Mouse (Mus musculus) cerebellum, adult 2 months (tissue): ENCODE results near the gene Hs3st3b1. TPM values are rescaled to one million over a fixed set of nuclear protein-coding genes. Genes with fewer than 3 reads are reported as not detected.

Source experiments
- DNase-seq, 2 experiments: peaks; one replicate each; pipeline ENCODE4 v3.0.0; 2021
- H3K27ac ChIP-seq: fragments of 200-500 bp; 2 replicates; pipeline ENCODE4 v1.5.1; 2012; ENCODE audit warnings: low read length, control low read depth, inconsistent platforms; ENCODE audit not compliant: insufficient read depth
- H3K27me3 ChIP-seq: fragments of 200-500 bp; 2 replicates; pipeline ENCODE4 v1.6.1; 2012; ENCODE audit warnings: inconsistent platforms, mild to moderate bottlenecking, low read length, moderate library complexity; ENCODE audit not compliant: control insufficient read depth, insufficient read depth
- H3K4me1 ChIP-seq: fragments of 200-500 bp; 2 replicates; pipeline ENCODE4 v1.6.1; 2011; ENCODE audit warnings: low read length; ENCODE audit not compliant: control insufficient read depth, insufficient read depth
- H3K4me3 ChIP-seq: fragments of 200-500 bp; replicated peaks from 2 replicates; pipeline ENCODE3; 2011; ENCODE audit warnings: mild to moderate bottlenecking, low read depth, low read length, control low read depth; ENCODE audit not compliant: insufficient read depth
- CTCF ChIP-seq: fragments of 200-500 bp; IDR thresholded peaks from 2 replicates; pipeline ENCODE4 v1.5.1; 2011; ENCODE audit warnings: low read depth, mild to moderate bottlenecking, control low read depth, low read length, moderate library complexity, borderline replicate concordance; ENCODE audit not compliant: insufficient read depth
- POLR2A ChIP-seq: fragments of 200-500 bp; IDR thresholded peaks from 2 replicates; pipeline ENCODE4 v1.6.1; 2011; ENCODE audit warnings: low read length, control low read depth, borderline replicate concordance; ENCODE audit not compliant: insufficient read depth
- WGBS: fragments of 180-500 bp; shearing (Covaris S2); methylation state at CpG from one replicate; pipeline ENCODE4 v1.1.7; 2018; 5-methylcytosine and 5-hydroxymethylcytosine counted together
- polyA plus RNA-seq: library from polyadenylated mRNA; depleted of rRNA; stranded (reverse); fragments of >200 nt; gene quantifications from 2 replicates; pipeline ENCODE4 v1.2.3, GENCODE M21; 2012; rRNA removed

Hs3st3b1 gene
- polyA plus RNA-seq, 1 experiment, result 1.2 TPM

DNA sequence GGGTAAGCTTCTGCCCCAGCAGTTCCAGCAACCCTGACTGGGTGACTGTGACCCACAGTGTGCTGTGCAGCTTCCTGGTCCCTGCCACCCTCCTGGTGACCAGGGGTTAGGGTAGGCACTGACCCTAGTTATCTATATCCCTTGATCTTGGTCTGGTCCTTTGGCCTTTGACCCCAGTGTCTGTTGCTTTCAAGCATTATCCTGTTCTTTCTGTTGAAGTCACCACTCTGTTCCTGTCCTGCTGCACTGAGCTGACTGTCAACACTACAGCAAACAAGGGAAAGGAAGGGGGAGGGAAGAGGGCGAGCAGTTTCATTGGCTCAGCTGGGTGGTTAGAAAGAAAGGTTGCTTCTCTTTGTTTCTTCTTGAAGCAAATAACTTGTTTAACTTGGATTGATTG is 60.1 kb downstream of the Hs3st3b1 start:
- no peaks in the 10 kb centered on the region for H3K4me1 ChIP-seq
- no peaks in the 10 kb centered on the region; the same call in 1 of the 2 replicates for H3K27me3 ChIP-seq
- WGBS, result 32% methylated on average over 1 of the region's 1 CpGs
- no peak for TF ChIP-seq POLR2A
- no peak for TF ChIP-seq CTCF
- H3K4me3 ChIP-seq, result no peak overlapping the region
- no peak overlapping the region for H3K27ac ChIP-seq
- DNase-seq, result no peak

DNA sequence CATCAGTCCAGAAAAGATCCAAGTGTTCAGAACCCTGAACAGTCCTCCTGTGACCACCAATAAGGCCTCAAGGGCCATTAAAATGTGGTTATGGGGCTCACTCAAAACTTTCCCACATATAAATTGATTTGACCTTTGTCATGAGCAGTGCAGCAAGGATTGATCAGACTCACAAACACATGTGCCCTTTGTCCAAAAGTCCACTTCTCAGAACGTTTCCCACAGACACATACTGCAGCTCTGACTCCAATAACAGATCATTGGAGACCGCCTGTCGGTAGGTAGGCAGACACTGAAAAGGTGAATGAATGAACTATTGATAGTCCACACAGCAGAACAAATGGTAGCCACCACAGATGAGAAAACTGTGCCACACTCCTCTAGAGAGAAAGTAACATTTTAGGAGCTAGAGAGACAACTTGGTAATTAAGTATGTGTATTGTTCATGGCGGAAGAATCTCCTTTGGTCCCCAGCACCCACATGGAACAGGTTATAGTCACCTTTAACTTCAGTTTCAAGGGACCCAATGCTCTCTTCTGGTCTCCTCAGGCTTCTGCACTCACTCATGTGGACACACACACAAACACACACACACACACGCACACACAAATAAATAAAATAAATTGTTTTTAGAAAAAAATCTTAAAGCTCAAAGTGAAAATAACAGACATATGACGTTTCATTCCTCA is 70.9 kb downstream of the Hs3st3b1 start:
- TF ChIP-seq CTCF (no peak), POLR2A (no peak)
- no peak overlapping the region for H3K27ac ChIP-seq
- WGBS, result 89% methylated on average over 6 of the region's 6 CpGs
- no peak overlapping the region for H3K4me3 ChIP-seq
- H3K4me1 ChIP-seq, result no peaks in the 10 kb centered on the region
- no peaks in the 10 kb centered on the region for H3K27me3 ChIP-seq
- DNase-seq, result no peak

DNA sequence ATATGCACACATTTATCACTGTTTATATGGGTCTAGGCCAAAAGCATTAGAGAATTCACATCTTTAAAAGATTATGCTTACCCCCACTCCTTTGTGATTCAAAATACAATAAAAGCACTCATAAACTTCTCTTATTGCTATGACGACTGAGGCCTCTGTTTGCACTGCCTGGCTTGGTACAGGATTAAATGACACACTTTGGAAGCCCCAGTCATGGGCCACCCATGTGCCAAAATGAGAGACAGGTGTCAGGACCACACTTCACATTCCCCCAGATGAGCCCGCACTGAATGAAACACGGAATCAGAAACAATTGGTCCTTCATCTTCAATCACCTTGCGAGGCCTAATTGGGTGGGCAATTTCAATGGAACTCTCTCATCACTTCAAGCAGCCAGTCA is 71.8 kb downstream of the Hs3st3b1 start:
- 79% methylated on average over 4 of the region's 4 CpGs for WGBS
- Histone ChIP-seq H3K27ac (no peak overlapping the region), H3K27me3 (no peaks in the 10 kb centered on the region), H3K4me1 (no peaks in the 10 kb centered on the region), H3K4me3 (no peak overlapping the region)
- no peak for DNase-seq
- no peak for TF ChIP-seq CTCF
- TF ChIP-seq POLR2A, result no peak

DNA sequence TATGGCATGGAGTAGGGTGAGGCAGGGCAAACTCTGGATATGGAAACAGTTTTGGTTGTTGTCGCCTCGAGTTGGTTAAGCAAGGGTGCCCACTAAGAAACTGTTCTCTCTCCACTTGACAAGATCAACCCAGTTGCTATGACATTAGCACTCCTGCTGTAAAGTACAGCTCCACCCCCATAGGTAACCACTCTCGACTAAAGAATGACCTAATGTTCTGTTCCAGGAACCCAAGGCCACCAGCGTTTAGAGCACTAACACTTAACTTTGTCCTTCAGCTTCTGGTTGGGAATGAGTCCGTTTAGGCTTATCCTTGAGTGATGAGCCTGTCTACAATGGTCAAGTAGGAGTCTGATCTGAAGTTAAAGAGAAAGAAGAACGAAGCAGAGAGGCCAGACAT is 76.7 kb downstream of the Hs3st3b1 start:
- WGBS, result no CpG with 5 or more reads among the region's 6 CpGs
- no peak for DNase-seq
- Histone ChIP-seq H3K4me3 (no peak overlapping the region), H3K27me3 (no peaks in the 10 kb centered on the region), H3K27ac (no peak overlapping the region), H3K4me1 (no peaks in the 10 kb centered on the region)
- TF ChIP-seq POLR2A (no peak), CTCF (no peak)

DNA sequence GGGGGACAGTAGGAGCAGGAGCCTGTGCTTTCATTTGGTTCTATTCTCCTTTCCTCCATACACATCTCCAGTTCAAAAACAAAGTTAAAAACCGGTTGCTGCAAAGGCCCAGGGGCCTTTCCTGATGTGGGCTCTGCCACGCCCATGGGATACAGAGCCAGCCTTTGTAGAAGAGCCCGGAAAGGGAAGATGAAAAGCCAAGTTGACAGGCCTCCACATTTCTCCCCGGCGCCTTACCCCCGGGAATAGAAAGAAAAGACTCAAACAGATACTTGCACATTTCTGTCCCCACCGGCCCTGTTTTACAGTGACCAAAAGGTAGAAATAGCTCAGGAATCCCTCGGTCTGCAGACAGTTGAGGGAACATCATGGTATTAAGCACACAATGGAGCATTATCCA is 77.4 kb downstream of the Hs3st3b1 start:
- Histone ChIP-seq H3K27ac (no peak overlapping the region), H3K4me1 (no peaks in the 10 kb centered on the region), H3K4me3 (no peak overlapping the region), H3K27me3 (no peaks in the 10 kb centered on the region)
- TF ChIP-seq CTCF (no peak), POLR2A (no peak)
- 49% methylated on average over 8 of the region's 8 CpGs for WGBS
- no peak for DNase-seq

DNA sequence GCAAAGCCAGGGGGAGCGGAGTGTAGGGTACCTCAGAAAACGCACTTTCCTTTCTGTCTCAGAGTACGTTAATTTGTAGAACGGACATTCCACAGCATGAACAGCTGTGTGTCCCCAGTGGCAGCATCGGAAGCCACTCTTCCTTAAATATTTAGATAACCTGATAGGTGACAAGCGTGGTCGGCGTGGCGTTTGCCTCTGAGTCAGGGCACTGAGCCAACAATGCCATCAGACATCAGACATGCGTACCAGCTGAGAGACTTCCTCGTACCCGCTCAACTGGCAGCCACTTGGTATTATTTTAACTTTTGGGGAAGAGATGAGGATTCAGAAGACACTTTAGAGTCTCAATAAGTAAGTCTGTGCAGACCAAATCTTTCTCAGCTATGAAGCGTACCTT is 84.6 kb downstream of the Hs3st3b1 start:
- H3K4me3 ChIP-seq, result no peak overlapping the region
- no peak overlapping the region for H3K27ac ChIP-seq
- no peaks in the 10 kb centered on the region for H3K4me1 ChIP-seq
- TF ChIP-seq POLR2A, result no peak
- no peak for TF ChIP-seq CTCF
- no peak for DNase-seq
- WGBS, result 44% methylated on average over 13 of the region's 13 CpGs
- no peaks in the 10 kb centered on the region for H3K27me3 ChIP-seq

Other genes with a start within 250 kb of the Hs3st3b1 start
- 18.5 and 20.1 TPM in 2 replicates for gene Cox10, start 157.2 kb upstream of the Hs3st3b1 start, polyA plus RNA-seq